In genomic region chr11:105390290-105390689, GRCm38 (mm10) we compare ENCODE assay signal across 17 mouse cellular contexts.
"Had no signal": no experiment of that assay in that cellular context is flagged by ENCODE, and none has a peak within 500 bp of the region (broad histone marks: within the 10 kb centered on the region; RNA-seq: fewer than 3 reads in every experiment).

No protein-coding gene starts in this region.

- H3K27ac ChIP-seq: midbrain, embryonic 10.5 days; midbrain, embryonic 12.5 days; neural tube, embryonic 13.5 days; neural tube, embryonic 15.5 days had no signal

- H3K27me3 ChIP-seq: midbrain, embryonic 12.5 days; neural tube, embryonic 13.5 days; neural tube, embryonic 15.5 days had no signal

- DNase-seq: lung, adult 18-20 months; lung, embryonic 14.5 days; lung, postnatal 10 days; lung, postnatal 4 days; midbrain, embryonic 14.5 days; retina, postnatal 1 day; right cerebral cortex, postnatal 25 days; right cerebral cortex, postnatal 4 days; spleen, adult 18-20 months; thymus, adult 2 months; thymus, postnatal 25 days; thymus, postnatal 4 days had no signal

- H3K4me3 ChIP-seq: midbrain, embryonic 10.5 days; midbrain, embryonic 12.5 days; myocyte; neural tube, embryonic 13.5 days; neural tube, embryonic 15.5 days had no signal

- H3K9me3 ChIP-seq: neural tube, embryonic 13.5 days; neural tube, embryonic 15.5 days had no signal

- H3K36me3 ChIP-seq: midbrain, embryonic 10.5 days; midbrain, embryonic 12.5 days; neural tube, embryonic 13.5 days; neural tube, embryonic 15.5 days had no signal
